Mouse (Mus musculus): ENCODE results near the gene Lrtm2.
"Not testable (repeated sequence)": the region's sequence is repeated elsewhere in the genome, so short reads cannot be mapped to it uniquely, and the experiment has no call there.

Lrtm2 gene

DNA sequence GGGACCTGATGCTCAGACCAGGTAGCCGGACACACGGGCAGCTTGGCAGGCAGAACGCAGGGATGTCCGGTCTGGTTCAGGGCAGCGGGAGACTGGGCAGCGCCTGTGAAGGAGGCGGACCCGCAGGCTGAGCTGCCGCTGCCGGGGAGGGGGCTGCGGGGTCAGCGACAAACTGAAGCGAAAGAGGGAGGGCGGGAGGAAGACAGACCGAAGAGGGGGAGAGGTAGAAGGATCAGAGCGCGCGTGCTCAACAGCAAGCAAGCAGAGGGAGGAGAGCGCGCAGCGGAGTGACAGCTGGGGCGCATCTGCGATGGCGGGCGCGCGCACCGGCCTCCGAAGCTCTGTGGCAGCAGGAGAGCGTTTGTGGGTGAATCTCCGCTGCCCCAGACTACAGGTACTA lies at the start of gene Lrtm2:
TSS of gene Lrtm2 (minus strand) at position 261 of the 400 bp plus-strand sequence.
- peak; percentile 73 for DNase-seq

DNA sequence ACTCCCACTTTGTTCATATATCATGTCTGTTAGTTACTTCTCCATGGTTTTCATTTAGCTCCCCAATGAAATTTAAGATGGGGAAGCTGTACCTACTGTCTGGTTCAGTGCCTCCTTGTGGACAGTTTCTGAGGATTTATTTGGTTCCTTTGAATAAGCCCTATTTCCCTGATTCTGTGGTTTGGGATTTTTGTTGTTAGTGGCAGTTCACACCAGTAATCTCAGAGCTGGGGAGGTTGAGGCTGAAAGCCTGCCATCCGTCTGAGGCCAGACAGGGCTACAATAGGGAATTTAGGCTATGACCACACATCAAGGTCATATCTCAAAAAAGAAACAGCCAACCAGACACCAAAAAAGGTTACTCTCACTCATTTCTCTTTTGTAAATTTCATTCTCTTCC lies 48.1 kb upstream of the Lrtm2 start:
- no peak for DNase-seq

DNA sequence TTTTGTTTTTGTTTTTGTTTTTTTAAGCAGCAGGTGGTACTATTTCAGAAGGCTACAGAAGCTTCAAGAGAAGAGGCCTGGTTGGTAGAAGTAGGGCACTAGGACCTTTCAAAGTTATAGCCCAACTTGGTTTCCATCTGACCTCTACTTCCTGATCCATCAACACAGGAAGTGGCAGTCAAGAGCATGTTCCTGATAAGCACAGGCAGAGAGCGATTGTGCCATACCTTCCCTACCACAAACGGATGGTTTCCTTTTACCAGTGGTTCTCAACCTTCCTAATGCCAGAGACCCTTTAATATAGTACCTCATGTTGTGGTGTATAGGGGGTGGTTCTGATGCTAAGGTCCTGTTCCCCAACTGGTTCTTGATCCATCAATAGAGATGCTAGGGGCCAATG lies 47.0 kb upstream of the Lrtm2 start:
- DNase-seq = no peak

DNA sequence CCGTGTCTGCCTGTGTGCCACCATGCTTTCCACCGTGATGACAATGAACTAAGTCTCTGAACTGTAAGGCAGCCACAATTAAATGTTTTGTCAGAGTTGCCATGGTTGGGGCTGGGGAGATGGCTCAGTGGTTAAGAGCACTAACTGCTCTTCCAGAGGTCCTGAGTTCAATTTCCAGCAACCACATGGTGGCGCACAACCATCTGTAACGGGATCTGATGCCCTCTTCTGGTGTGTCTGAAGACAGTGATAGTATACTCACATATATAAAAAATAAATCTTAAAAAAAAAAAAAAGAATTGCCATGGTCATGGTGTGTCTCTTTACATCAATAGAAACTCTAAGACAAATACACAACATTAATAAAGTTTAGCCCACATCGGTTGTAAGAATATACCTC lies 44.5 kb upstream of the Lrtm2 start:
- no peak for DNase-seq

DNA sequence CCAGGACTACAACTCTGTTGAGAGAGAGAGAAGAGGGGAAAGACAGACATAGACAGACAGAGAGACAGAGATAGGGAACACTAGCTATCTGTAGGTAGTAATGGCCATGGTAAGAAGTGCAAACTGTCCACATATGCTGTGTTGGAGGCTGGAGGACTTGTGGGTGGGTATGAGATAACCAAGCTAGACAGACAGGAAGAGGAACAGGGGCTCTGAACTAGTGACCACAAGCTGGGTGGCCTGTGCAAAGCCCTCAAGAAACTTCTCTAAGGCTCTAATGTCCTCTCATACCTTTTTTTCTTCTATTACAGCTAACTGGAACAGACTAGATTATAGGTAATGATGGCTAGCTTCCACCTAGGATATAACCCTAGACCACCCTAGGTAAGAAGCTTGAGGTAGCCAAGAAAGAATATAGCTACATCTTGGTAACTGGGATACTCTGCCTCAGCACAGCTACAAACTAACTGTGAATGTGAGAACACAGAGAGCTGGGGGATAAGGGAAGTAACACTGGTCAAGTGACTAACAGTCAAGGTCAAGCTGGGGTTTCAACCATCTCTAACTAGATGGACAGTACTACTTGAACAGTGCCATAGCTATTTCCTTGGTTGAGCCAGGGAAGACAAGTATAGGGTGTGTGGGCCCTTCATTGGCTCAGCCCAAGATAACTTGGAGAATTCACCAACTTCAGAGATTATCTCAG lies 42.6 kb upstream of the Lrtm2 start:
- DNase-seq = no peak

DNA sequence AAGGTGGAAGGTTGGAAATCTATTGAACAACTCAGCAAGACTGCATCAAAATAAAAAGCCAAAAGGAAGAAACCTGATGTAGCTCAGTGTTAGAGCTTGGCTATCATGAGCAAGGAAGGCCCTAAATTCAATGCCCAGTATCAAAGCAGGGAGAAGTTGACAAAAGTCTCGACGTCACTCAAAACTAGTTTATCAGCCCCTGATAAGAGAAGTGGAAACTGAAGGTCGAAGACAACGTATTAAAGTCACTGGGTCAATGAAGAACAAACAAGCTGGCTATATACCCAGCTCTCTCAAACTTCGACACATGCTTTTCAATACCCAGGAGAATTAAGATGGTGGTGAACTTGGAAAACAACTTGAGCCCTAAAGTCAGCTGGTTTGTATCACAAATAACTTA lies 41.7 kb upstream of the Lrtm2 start:
- no peak for DNase-seq

DNA sequence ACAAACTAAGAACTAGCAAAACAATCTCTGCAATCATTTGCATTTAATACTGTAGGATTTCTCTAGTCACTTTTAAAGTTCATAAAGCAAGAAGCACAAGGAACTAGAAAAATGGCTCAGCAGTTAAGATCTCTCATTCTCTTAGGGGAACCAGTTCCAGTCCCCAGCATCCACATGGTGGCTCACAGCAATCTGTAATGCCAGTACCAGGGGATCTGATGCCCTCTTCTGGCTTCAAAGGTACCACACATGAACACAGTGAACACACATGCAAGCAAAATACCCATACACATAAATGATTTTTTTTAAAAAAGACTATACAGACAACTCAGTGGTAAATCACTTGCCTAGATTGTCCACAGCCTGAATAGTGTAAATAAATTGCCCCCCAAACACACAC lies 41.1 kb upstream of the Lrtm2 start:
- DNase-seq = no peak

DNA sequence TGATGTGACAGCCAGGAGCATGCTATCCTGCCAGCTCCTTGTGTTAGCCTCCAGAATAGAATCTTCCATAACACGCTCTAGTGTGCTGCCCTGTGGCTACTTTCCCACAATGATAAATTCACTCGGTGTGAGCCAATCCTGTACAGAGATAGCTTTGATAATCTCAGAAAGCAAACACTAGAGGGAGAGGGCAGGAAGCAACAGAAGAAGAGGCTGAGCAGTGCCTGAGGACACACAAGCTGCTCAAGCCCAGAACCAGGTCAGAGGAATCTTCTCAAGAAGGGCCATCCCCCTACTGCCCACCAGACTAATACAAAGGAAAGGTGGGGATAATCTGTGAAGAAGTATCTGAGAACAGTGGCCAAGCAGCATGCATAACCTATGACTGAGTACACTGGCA lies 36.8 kb upstream of the Lrtm2 start:
- no peak for DNase-seq

DNA sequence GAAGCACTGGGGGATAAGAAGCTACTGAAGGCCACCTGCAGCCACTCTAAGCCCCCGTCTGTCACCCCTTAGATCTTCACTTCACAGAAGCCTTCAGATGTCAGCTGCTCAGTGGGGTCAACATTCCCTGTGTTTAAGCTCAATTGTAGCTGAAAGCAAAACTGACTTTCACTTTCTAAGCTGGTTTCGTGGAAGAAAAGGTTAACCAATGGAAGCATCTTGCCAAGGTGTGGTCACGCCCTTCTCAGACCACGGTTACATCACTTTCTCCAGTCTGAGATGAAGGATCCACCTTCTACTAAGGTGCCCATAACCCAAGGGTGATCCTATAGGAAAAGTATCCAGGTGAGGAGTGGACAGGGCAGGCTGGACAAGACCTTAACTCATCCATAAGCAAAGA lies 36.2 kb upstream of the Lrtm2 start:
- not testable (repeated sequence) for DNase-seq

DNA sequence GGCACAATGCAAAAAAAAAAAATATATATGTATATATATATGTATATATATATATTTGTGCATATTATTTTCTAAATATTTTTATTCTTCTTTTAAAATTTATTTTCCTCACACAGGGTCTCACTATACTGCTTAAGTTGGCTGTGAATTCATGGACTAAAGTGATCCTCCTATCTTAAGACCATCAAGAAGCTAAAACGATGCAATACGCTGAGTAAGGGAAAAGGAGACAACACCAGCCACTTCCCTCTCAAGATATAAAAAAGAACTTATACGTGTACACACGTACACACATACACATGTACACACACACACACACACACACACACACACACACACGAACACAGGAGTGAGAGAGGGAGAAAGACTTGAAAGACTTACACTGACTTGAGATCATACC lies 33.0 kb upstream of the Lrtm2 start:
- no peak for DNase-seq

DNA sequence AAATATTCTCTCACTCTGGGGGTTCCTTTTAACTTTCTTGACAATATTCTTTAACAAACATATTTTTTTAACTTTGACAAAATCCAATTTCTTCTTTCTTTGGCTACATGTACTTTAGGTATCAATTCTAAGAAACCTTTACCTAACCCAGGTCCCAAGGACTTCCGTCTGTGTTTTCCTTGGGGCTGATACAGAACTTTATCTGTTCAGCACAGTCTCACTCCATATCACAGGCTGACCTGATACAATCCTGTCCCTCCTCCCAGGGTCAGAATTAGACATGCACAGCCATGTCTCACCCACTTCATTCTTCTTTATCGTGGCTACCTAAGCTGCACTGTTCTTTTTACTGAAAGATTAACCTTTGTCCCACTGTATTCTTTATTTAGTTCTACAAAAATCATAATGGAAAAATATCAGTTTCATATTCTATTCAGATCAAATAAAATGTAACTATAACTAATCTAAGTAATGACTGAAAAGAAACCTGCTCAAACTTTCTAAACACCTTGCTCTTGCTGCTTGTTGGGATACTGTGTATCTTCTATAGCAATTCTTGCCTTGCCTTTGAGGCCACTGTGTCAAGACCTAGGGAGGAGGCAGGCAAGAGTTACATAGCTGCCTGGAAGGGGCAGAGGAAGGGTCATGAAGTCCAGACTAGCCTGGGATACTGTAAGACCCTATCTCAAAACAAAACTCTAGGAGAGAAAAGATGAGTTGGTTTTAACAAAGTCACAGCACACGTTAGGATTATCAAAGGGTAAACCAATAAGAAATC lies 30.5 kb upstream of the Lrtm2 start:
- DNase-seq = no peak

DNA sequence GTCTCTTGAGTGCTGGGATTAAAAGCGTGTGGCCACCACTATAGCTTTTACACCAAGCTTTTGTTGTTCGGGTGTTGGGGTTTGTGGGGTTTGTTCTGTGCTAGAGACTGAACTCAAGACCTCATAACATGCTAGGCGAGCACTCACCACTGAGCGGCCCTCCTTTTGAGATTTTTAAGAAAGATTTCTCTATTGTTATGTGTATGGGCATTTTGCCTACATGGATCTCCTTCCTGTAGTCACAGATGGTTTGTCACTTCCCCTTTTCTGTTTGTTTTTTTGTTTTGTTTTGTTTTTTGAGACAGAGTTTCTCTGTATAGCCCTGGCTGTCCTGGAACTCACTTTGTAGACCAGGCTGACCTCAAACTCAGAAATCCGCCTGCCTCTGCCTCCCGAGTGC lies 29.7 kb upstream of the Lrtm2 start:
- not testable (repeated sequence) for DNase-seq

DNA sequence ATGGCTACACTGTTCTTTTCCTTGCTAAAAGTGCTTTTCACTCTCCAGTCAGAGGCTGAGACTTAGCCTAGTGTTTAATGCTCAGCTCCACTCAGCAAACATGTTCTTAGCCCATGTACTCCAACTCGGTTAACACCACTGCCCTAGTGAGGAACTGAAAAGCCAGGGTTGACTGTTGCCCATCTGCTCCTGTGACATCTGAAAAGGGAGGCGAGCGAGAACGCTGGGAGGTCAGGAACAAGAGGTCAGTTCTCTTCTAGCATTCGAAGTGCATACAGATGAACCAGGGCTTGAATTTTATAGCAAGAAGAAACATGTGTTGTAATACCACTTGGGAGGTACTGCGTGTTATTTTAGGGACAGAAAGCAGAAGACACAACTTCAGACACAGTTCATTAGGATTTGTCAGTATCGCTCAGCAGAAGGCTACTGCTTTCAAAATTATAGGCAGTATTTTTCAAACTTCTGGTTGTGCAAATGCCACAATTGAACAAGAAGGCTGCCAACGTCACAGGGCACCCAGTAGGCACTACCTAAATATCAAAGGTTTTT lies 27.5 kb upstream of the Lrtm2 start:
- no peak for DNase-seq

DNA sequence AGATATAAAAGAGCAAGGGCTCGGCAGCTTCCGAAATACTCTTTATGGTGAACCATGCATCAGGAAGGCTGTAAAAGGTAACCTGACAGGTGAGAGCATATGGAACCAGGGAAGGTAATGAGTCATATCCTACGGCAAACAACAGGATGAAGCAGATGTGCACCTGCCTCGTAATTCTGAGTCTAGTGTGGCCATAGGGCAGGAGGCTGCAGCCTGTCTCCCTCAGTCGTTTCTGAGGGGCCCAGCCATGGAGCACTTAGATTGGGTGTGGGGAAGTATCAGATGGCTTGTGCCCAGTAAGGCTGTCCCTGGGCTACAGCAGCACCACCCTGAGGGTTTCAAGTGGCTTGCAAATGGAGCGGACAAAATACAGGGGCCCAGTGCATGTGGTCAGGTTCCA lies 21.9 kb upstream of the Lrtm2 start:
- no peak for DNase-seq

DNA sequence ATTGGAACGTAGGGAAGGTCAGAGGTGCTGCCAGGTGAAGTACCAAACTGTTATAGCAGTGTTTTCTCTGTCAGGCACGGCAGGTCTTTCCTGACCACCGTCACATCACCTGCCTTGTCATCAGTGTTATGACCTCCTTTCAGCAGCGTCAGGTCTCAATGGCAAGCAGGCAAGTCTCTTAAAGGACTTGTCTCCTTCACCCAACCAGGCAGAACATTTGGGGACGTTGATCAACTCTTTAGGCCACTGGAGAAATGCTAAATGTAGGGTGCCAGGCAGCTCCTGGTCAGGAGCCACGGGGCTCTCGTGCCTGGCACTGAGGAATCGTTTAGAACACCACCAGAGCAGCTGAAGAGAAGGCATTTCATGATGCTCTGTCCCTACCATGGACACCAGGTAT lies 21.1 kb upstream of the Lrtm2 start:
- DNase-seq = no peak

DNA sequence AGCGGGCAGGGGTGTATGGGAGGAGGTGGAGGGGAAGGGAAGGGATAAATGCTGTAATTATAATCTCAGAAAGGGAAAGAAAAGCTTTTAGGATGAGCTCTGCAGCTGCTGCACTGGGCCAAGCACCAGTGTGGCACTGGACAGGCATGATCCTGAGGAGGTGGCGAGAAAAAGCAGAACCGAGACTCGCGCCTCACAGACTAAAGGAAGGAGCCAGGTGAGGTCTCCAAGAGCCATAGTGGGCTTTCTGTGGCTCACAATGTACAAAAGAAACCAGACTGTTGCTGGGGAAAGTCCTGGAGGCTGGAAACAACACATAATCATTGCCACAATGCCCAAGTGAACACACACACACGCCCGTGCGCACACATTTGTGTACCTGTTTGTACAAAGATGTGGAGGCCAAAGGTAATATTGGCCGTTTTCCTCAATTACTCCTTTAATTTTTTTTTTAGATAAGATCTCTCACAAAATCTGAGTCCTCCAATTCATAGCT lies 20.2 kb upstream of the Lrtm2 start:
- no peak for DNase-seq

DNA sequence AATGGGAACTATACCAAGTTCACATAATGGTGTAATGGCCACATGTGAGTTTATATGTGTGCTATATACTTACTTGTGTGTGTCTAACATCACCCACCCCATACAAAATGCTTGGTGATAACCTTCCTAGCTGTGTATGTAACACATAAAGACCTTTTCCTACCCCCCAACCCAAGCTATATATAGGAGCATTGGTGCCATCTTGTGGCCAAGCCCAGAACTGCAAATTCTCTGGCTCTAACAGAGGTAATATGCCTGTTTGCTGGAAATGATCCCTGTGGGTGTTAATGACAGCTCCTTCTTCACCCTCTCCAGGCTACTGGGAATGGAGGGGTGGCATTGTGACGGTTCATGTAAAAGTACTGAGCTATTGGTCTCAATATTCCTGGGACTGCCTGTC lies 17.7 kb upstream of the Lrtm2 start:
- DNase-seq = peak; percentile 98

DNA sequence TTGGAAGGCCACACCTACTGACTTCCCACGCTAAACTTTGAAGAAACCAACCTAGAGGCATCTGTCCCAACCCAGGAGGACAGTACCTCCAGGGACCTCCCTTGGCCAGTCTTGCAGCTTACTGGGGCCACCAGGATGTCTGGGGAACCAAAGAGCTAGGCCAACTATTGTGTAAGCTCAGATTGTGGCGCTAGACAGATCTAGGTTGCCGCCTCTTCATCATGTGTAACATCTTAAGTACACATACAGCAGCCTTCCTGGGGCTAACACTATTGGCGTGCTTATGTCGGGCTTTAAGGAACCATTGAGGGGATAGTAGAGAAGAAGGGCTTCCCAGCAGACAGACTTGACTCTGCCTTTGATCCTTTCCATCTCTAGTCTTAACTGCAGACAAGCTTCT lies 17.2 kb upstream of the Lrtm2 start:
- DNase-seq = no peak

DNA sequence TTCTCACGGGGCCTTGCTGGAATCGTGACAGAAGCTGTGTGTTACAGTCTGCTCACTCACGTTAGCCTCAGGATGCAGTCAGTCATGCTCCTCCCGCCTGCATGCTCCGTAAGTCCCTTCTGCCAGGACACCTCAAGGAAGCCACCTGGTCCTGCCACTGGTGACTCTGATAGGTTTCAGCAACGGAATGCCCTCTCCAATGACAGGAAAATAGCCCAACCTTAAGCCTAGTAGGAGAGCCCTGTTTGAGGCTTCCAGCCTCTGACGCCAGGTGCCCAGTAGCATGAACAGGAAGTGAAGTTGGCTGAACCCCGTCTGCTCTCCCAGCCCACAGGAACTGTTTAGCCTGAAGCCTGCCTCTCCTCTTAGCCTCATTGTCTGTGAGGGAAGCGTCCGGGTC lies 15.7 kb upstream of the Lrtm2 start:
- no peak for DNase-seq

DNA sequence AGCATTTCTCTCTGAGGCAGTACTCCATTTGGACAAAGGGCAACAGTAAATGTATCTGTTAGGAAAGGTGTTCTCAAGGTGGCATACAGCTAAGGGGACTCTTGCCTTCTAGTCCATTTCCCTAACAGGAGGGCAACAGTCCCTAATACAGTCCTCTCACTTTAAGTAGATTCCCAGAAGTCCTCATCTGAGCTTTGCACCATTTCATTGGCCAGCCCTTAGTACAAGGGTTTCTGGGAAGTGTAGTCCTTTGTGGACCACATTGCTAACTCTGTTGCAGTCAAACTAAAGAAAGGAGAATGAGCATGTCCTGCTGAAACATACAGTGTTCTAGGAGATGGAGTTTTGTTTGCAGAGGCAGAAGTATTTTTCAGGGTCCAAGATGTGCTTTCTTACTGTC lies 10.8 kb upstream of the Lrtm2 start:
- DNase-seq = no peak

DNA sequence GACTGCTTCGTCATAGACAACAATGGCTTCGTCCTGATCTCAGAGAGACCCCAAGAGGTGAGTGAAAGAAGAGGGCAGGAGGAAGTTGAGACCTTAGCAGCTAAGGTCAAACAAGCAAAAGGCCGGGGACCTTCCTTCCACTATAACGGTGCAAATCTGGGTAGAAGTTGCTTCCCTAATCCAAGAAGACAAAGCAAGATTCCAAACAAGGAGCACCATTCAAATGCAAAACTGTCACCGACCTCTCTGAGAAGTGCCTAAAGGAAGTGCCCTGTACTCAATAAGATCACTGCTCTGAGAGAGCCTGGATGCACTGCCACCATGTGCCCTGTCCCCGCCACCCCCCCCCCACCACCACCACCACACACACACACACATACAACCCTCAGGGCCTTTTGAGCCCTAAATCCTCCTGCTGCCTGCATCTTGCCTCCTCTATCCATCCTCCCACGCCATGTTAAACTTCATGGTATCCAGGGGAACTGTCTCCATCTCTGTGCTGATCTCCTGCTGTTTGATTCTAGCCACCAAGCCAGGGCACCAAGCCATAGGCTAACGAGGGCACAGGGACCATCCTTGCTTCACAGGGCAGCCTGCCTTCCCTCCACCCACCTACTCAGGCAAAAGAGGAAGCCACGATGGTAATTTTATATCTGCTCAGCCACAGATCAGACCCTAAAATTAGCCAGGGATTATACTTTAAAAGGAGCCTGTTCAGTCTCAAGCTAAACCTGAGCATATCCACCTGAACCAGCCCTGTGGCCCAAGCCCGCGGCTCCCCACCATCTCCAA lies 7.8 kb upstream of the Lrtm2 start:
- DNase-seq = no peak

DNA sequence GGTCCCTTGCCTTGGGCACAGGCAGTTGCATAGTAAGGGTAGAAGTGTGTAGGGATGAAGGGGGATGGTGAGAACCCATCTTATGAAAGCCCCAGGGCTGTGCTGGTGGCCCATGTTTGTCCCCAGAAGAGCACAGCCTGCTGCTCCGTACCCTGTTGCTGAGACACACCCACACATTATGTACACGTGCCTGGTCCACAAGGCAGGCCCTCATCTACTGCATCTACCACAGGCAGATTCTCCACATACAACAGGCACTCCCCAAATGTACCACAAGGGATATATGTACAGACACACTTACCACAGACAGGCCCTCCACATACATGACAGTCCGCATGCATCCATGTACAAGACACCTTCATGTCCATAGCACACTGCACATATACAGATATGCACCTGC lies 6.7 kb upstream of the Lrtm2 start:
- DNase-seq = no peak

DNA sequence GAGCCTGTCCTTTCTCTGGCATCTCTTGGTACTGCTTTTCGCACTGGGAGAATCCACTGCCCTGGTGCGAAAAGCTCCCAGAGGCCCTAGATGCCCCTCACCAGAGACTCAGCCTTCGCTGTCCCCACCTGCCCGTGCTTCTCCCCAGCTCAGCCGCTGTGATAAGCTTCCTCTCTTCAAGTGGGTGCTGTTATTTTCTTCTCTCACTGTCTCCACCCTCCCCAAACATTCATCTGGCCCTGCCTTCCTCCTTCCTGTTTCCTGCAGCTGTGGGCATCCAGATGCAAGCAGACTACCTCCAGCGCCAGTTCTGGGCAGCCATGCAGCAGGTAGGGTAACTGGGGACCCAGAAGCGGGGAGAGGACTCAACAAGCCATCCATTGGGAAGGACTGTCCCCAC lies 5.6 kb upstream of the Lrtm2 start:
- DNase-seq = no peak
